Mouse (Mus musculus) lung, postnatal 14 days (tissue): ENCODE data around the gene Il2rg.

Experiments
- DNase-seq: peaks from one replicate; pipeline ENCODE4 v3.0.0; 2021

The Il2rg gene

DNA sequence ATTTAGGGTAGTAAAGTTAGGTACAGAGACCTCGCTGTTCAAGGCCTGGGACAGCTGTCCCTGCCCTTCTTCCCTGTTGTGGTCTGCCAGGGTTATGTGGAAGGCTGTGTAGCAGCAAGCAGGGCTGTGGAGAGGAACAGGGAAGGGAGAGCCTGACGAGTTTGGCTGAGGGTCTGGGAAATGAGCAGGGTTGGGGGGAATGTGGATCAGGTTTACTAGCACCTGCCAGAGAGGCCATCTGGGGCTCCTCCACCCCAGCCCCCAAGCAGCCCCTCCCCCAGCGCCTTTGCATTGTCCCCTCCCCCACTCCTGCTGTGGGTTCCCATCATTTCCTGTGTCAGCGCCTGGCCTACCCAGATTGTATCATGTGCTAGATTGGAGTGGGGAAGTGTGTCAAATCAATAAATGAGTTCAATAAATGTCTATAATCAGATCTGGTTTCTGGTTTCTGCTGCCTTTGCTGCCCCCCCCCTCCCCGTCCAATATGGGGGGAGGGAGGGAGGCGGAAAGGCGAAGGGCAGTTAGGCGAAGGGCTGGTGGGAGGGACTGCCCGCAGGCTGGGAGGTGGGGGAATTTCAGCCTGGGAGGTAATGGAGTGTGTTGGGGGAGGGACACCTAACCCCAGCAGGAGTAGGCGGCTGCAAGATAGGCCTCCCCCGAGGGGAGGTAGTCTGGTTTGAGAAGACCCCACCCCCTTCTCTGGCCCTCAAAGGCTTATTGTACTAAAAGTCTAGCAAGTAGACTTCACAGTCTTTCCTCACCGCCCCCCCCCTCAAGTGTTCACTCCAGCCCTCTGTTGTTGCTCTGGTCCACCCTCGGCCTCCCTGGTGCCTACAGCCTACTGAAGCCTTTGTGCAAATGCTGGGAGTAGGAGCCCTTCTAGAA lies 7.4 kb downstream of the Il2rg start:
- no peak for DNase-seq

DNA sequence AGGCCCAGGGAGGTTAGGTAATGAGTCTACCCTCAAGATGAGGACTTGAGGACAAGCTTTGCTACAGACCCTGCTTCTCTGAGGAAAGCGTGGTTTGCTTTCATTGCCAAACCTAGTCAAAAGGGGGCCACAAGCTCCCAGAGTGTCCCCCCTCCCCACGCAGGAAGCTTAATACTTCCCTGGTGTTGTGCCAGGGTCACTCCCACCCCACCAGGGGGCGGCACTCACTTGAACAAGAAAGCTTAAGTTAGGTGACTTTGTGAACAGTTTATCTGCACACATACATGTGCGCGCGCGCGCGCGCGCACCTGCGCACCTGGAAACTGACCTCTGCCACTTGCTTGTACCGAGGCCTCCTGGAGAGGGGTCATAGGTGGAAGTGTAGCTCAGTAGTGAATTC lies 11.5 kb downstream of the Il2rg start:
- DNase-seq, result peak; percentile 33

DNA sequence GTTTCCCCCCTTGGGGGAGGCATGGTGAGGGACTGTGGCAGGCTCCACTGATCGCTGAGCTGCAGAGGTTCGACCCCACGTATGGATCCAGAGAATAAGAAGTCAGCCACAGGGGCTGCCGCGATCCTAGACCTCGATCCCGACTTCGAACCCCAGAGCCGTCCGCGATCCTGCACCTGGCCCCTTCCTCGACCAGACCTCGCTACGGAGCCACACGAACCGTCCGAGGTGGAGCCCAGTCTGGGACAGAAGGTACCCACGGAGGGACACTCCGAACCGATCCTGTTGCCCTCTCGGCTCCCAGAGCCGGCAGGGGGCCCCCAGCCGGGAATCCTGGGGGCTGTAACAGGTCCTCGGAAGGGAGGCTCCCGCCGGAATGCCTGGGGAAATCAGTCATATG lies 13.3 kb downstream of the Il2rg start:
- DNase-seq, result no peak

DNA sequence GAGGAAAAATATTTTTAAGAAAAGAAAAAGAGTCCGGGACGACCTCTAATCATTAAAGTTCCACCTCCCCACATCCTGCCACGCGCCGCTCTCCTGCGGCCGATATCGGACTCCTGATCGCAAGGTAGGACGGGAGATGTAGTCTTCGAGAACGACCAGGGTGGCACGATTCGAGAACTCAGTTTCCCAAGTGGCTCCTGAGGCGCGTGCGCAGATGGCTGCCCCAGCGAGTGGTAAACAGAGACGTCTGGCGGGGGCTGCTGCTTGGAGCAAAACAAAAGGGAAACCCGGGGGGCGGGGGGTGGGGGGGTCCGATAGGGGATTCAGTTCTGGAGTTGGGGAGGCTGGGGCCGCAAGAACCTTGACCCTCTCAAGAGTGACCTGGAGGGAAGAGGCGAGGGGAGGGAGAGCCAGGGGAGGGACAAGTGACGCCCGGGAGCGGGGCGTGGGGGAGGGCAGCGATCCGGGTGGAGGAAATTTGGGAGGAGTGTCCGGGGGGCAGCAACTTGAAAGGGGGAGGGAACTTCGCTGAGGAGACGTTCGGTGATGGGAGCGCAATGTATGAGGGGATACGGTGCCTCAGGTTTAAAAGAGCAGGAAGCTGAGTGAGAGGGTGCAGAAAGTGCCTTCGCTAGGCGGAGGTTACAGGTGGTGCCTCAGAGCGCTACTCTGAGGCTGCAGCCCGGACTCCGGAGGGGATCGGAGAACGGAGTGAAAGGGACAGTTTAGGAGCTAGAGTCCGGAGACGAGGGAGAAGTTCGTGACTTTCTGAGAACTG lies 13.9 kb downstream of the Il2rg start, which contains the start of gene Foxo4:
Gene Foxo4, plus strand, starts transcription at position 577 of the 778 bp plus-strand sequence.
- peak; percentile 86 for DNase-seq

GRCm38 (mm10) chrX:101245011-101245410 lies 23.0 kb downstream of the Il2rg start:
- no peak for DNase-seq

DNA sequence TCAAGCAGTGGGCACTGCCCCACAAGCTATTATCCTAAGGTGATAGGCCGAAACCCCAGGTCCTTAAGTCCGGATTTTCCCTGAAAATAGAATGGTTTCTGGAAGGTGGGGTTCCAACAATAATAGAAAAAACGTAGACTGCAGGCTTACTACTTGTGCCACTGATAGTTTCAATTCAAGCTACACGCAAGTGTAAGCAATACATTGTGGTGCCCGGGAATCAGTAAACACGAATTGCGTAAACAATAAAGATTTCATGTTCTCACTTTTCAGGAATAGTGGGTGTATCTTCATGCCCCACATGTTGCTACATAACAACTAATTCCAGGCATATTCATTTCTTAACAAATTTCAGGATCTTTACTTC lies 45.3 kb downstream of the Il2rg start:
- no peak for DNase-seq

GRCm38 (mm10) chrX:101221834-101222795 lies 45.9 kb downstream of the Il2rg start, which contains the start of gene Snx12:
TSS of gene Snx12 (minus strand) at chrX:101222563.
- peak; percentile 81 for DNase-seq
